Mouse (Mus musculus) neural tube, embryonic 15.5 days (tissue): ENCODE measurements around the gene B4galt4. TPM values are rescaled to one million over a fixed set of nuclear protein-coding genes. Genes with fewer than 3 reads are reported as not detected.

Experiments
- ATAC-seq: fragments of 200-750 bp; cut with Nextera tagmentation; 2 replicates; pipeline ENCODE4 v1.8.0; 2017; ENCODE audit warnings: mild to moderate bottlenecking, moderate TSS enrichment, moderate library complexity; ENCODE audit not compliant: low FRiP score
- H3K27ac ChIP-seq: fragments of 300-500 bp; sonication (generic); replicated peaks from 2 replicates; pipeline ENCODE4 v1.5.1; 2015; ENCODE audit warnings: mild to moderate bottlenecking, inconsistent platforms
- H3K27me3 ChIP-seq: fragments of 300-500 bp; sonication (generic); replicated peaks from 2 replicates; pipeline ENCODE4 v1.6.1; 2015; ENCODE audit warnings: inconsistent platforms
- H3K36me3 ChIP-seq: fragments of 300-500 bp; sonication (generic); 2 replicates; pipeline ENCODE4 v1.6.1; 2015; ENCODE audit warnings: inconsistent platforms
- H3K4me1 ChIP-seq: fragments of 300-500 bp; sonication (generic); 2 replicates; pipeline ENCODE4 v1.6.1; 2015; ENCODE audit warnings: inconsistent platforms
- H3K4me2 ChIP-seq: fragments of 300-500 bp; sonication (generic); 2 replicates; pipeline ENCODE4 v1.6.1; 2015; ENCODE audit warnings: inconsistent platforms, mild to moderate bottlenecking, moderate library complexity
- H3K4me3 ChIP-seq: fragments of 300-500 bp; sonication (generic); replicated peaks from 2 replicates; pipeline ENCODE4 v1.5.1; 2015; ENCODE audit warnings: mild to moderate bottlenecking, inconsistent platforms
- H3K9ac ChIP-seq: fragments of 300-500 bp; sonication (generic); replicated peaks from 2 replicates; pipeline ENCODE4 v1.6.1; 2015; ENCODE audit warnings: mild to moderate bottlenecking, inconsistent platforms
- H3K9me3 ChIP-seq: fragments of 300-500 bp; sonication (generic); replicated peaks from 2 replicates; pipeline ENCODE4 v1.6.1; 2016; ENCODE audit warnings: inconsistent platforms
- WGBS: fragments of 180-500 bp; shearing (Covaris S2); methylation state at CpG from one replicate; pipeline ENCODE4 v1.1.7; 2015; ENCODE audit warnings: mixed read lengths; 5-methylcytosine and 5-hydroxymethylcytosine counted together
- polyA plus RNA-seq: library from polyadenylated mRNA; unstranded; fragments of >200 nt; fragmentation: Nextera tagmentation; extraction: Ambion mirVana; gene quantifications from 2 replicates; pipeline ENCODE4 v1.2.1, GENCODE M21; 2015

The B4galt4 gene
- polyA plus RNA-seq, 1 experiment from 2014 or later: 36.3 TPM

- WGBS: 96% methylated on average over 5 of the region's 5 CpGs
- peaks cover 62% of the 10 kb centered on the region for H3K36me3 ChIP-seq
- no peak overlapping the region for H3K4me2 ChIP-seq
- ATAC-seq: no peak
- H3K9me3 ChIP-seq: no peaks in the 10 kb centered on the region
- no peak overlapping the region for H3K9ac ChIP-seq
- H3K4me3 ChIP-seq: no peak overlapping the region
- H3K27me3 ChIP-seq: no peaks in the 10 kb centered on the region
- no peak overlapping the region for H3K27ac ChIP-seq
- H3K4me1 ChIP-seq: no peaks in the 10 kb centered on the region
These were observed 18.2 kb downstream of the B4galt4 start for GRCm38 (mm10) chr16:38760239-38760638.

DNA sequence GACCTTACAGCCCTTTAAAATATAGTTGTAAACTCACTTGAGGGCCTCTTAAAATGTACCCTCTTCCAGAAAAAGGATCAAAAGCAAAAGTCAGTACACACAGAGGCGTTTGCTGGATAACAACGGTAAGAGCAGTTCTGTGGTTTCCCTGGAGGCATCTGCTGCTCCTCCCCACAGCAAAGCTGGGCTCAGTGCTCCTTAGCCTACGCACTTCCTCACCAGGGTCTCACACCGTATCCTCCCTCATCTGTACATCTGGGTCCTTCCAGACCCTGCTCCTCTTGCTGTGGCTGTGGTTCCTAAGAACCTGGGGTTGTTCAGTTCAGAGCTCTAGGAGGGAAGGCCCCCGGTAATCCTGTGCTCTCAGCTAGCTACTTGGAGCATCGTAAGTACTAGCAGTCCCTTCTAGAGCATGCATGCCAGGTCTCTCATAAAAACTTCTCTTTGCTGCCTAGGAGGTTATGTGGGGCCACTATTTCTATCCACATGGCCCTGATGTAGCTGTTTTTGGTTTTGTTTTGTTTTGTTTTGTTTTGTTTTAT, 18.8 kb downstream of the B4galt4 start:
- H3K36me3 ChIP-seq: peaks cover 67% of the 10 kb centered on the region
- H3K4me3 ChIP-seq: no peak overlapping the region
- no peak for ATAC-seq
- H3K4me2 ChIP-seq: no peak overlapping the region
- 86% methylated on average over 6 of the region's 6 CpGs for WGBS
- no peaks in the 10 kb centered on the region for H3K9me3 ChIP-seq
- H3K9ac ChIP-seq: no peak overlapping the region
- H3K27ac ChIP-seq: no peak overlapping the region
- H3K4me1 ChIP-seq: no peaks in the 10 kb centered on the region
- H3K27me3 ChIP-seq: no peaks in the 10 kb centered on the region

DNA sequence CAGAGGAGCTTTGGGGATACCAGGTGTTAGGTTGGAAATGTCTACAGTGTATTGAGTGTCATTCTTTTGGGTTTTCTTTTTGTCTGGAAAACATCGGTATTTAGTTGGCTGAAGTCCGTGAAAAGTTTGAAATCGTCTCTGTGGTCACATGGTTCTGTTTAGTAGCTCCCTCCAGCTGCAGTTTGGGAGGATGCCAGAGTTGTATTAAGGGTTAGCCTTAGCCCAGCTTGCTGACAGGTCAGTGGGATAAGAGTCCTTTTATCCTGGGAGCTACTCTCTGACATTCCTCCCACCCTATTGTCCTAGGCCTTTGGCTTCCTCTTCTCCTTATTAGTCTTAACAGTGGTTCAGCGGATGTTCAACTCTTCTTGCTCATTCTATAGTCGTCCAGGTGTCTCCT, 19.9 kb downstream of the B4galt4 start:
- Histone ChIP-seq H3K4me3 (no peak overlapping the region), H3K4me2 (no peak overlapping the region), H3K4me1 (no peaks in the 10 kb centered on the region), H3K27ac (no peak overlapping the region), H3K27me3 (no peaks in the 10 kb centered on the region), H3K36me3 (peaks cover 73% of the 10 kb centered on the region), H3K9me3 (no peaks in the 10 kb centered on the region), H3K9ac (no peak overlapping the region)
- 86% methylated on average over 5 of the region's 5 CpGs for WGBS
- ATAC-seq: no peak

DNA sequence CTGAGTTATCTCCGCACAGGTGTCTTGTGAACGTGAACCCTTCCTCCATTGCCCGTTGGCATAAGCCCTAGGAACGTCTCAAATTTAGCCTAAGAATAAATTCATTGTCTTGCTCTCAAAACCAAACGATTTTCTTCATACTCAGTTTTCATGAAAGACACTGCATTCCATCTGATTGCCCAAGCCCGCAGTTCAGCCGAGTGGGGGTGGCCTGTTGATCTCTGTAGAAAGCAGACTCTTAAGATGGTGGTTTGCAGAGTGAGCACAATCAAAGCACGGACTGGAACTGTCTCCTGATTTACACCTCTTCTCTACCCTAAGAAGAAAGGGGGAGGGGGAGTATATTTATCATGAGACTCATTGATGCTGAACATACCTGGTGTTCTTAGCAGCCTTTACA, 20.3 kb downstream of the B4galt4 start:
- Histone ChIP-seq H3K27me3 (no peaks in the 10 kb centered on the region), H3K27ac (no peak overlapping the region), H3K4me3 (no peak overlapping the region), H3K4me2 (no peak overlapping the region), H3K9me3 (no peaks in the 10 kb centered on the region), H3K9ac (no peak overlapping the region), H3K4me1 (no peaks in the 10 kb centered on the region), H3K36me3 (peaks cover 75% of the 10 kb centered on the region)
- ATAC-seq: no peak
- 94% methylated on average over 8 of the region's 8 CpGs for WGBS

DNA sequence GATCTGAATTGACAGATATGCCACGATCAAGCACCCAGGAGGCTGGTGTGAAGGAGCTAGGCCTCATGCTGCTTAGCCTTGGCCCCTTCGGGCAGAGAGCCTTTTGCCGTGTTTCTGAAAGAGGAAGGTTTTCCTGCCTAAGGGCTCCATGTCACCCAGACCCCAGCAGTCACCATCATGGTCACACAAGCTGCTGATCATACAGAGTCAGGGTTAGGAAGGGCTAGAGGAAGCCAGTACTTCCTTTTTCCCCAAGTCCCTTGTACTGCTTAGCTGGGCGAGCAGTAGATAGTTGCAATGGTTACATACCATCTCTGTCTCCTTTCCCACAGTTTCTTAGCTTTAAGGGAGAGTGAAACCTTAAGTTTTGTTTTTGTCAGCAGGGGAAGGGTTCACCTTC, 21.4 kb downstream of the B4galt4 start:
- Histone ChIP-seq H3K9ac (no peak overlapping the region), H3K9me3 (no peaks in the 10 kb centered on the region), H3K4me1 (no peaks in the 10 kb centered on the region), H3K27me3 (no peaks in the 10 kb centered on the region), H3K4me2 (no peak overlapping the region), H3K27ac (no peak overlapping the region), H3K4me3 (no peak overlapping the region), H3K36me3 (peaks cover 75% of the 10 kb centered on the region)
- no peak for ATAC-seq
- 86% methylated on average over 4 of the region's 4 CpGs for WGBS

- 67% methylated on average over 3 of the region's 3 CpGs for WGBS
These were observed 24.6 kb downstream of the B4galt4 start for GRCm38 (mm10) chr16:38766671-38767070.

GRCm38 (mm10) chr16:38767761-38768160, 25.7 kb downstream of the B4galt4 start:
- Histone ChIP-seq H3K4me1 (0 out of 2 replicates have a peak, but pooled peaks cover 1% of the 10 kb centered on the region), H3K27ac (no peak overlapping the region), H3K27me3 (no peaks in the 10 kb centered on the region), H3K36me3 (peaks cover 51% of the 10 kb centered on the region), H3K4me2 (no peak overlapping the region), H3K9ac (no peak overlapping the region), H3K9me3 (no peaks in the 10 kb centered on the region), H3K4me3 (no peak overlapping the region)
- ATAC-seq: no peak
- WGBS: 84% methylated on average over 8 of the region's 8 CpGs

More at GRCm38 (mm10) chr16:38766671-38767070, 24.6 kb downstream of the B4galt4 start:
- H3K9ac ChIP-seq: no peak overlapping the region
- no peak overlapping the region for H3K4me2 ChIP-seq
- no peak overlapping the region for H3K4me3 ChIP-seq
- H3K27me3 ChIP-seq: no peaks in the 10 kb centered on the region
- no peak overlapping the region for H3K27ac ChIP-seq
- H3K9me3 ChIP-seq: no peaks in the 10 kb centered on the region
- no peak for ATAC-seq
- no peaks in the 10 kb centered on the region for H3K4me1 ChIP-seq
- H3K36me3 ChIP-seq: peaks cover 61% of the 10 kb centered on the region

DNA sequence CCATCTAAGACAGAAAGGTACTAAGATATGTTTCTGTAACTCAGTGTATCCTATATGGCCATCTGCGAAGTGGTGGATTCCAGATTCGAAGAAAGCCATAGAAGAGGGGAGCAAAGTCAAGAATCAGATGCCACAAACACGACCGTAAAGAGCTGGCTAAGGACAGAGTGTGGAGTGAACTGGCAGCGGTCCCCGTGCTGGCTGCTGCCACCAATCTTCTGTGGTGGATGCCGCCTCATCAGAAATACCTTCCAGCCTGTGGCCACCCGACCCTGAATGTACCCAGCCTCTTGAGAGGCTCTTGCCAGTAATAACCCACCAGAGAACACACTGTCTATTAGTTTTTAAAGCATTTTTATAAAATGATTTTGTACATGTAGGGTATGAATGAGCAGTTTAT, 26.3 kb downstream of the B4galt4 start:
- Histone ChIP-seq H3K9me3 (no peaks in the 10 kb centered on the region), H3K9ac (no peak overlapping the region), H3K4me3 (no peak overlapping the region), H3K4me2 (no peak overlapping the region), H3K27me3 (no peaks in the 10 kb centered on the region), H3K27ac (no peak overlapping the region), H3K4me1 (0 out of 2 replicates have a peak, but pooled peaks cover 4% of the 10 kb centered on the region), H3K36me3 (peaks cover 46% of the 10 kb centered on the region)
- ATAC-seq: no peak
- WGBS: 93% methylated on average over 8 of the region's 8 CpGs

DNA sequence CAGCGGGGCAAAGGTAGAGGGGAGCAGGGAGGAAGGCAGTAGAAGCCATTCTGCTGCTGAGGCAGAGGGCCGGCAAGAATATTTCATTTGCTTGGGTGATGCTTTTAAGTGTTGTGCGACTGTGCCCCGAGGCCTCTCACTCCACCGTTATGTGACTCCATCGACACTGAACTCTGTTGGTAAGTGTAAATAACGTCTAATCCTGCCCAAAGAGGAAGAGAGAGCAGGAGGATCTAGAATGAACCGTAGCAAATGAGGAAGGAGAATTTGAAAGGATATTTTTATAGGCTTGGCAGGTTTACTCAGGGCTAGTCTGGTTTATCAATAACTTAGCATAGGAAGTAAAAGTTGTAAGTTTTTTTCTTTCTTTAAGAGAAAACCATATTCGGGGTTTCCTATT, 27.5 kb downstream of the B4galt4 start:
- ATAC-seq: no peak
- Histone ChIP-seq H3K9ac (no peak overlapping the region), H3K36me3 (peaks cover 39% of the 10 kb centered on the region), H3K27me3 (no peaks in the 10 kb centered on the region), H3K4me1 (0 out of 2 replicates have a peak, but pooled peaks cover 4% of the 10 kb centered on the region), H3K4me2 (no peak overlapping the region), H3K27ac (no peak overlapping the region), H3K4me3 (no peak overlapping the region), H3K9me3 (no peaks in the 10 kb centered on the region)
- 86% methylated on average over 9 of the region's 9 CpGs for WGBS

DNA sequence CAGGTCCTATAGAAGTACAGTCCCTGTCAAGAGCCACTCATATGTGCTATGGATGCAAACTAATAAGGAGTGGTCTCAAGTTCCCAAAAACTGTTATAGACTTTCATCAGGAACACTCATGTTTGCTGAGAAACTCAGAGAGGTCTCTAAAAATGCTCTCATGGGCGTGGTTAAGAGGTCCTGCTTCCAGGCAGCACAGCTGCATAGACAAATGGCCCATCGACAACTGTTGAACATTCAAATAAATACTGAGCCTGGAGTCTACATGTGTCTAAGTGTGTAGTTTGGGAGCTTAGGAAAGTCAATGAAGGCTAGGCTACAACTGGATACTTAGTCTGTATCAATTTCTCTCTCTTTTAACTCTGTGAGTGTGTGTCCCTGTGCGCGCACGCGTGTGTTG, 29.1 kb downstream of the B4galt4 start:
- no peak overlapping the region for H3K27ac ChIP-seq
- no peak overlapping the region for H3K9ac ChIP-seq
- H3K4me3 ChIP-seq: no peak overlapping the region
- H3K4me1 ChIP-seq: 0 out of 2 replicates have a peak, but pooled peaks cover 4% of the 10 kb centered on the region
- no peaks in the 10 kb centered on the region for H3K27me3 ChIP-seq
- H3K9me3 ChIP-seq: no peaks in the 10 kb centered on the region
- 96% methylated on average over 6 of the region's 6 CpGs for WGBS
- ATAC-seq: no peak
- H3K4me2 ChIP-seq: no peak overlapping the region
- H3K36me3 ChIP-seq: peaks cover 27% of the 10 kb centered on the region

DNA sequence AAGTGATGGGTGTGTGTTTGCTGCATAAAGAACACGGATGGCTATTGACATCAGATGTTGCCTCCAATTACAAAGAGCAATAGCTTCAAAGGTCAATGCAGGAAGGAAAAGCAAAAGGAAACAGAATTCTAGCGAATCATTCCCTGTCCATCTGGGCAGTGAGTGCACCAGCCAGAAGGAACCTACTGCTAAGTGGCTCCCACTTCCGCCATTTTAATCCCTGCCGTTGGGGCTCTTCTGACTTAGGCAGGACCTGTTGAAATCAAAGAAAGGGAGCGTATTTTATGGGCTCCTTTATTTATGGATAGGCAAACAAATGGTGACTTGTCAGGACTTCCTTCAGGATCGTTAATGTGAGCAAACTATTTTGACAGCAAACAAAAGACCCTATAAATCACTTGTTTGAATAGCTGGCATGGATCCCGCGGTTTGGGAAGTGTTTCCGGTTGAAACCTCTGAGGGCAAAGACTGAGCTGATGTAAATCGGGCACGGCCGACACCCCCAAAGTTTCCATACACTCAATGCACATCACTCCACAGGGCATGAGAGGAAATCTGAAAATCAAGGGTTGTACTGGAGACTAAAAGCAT, 30.9 kb downstream of the B4galt4 start:
- Histone ChIP-seq H3K9ac (no peak overlapping the region), H3K9me3 (no peaks in the 10 kb centered on the region), H3K27me3 (no peaks in the 10 kb centered on the region), H3K4me2 (peak overlapping the region; percentile 21), H3K36me3 (peaks cover 12% of the 10 kb centered on the region), H3K4me3 (no peak overlapping the region), H3K4me1 (0 out of 2 replicates have a peak, but pooled peaks cover 4% of the 10 kb centered on the region), H3K27ac (no peak overlapping the region)
- ATAC-seq: no peak
- WGBS: 13% methylated on average over 12 of the region's 12 CpGs

GRCm38 (mm10) chr16:38774964-38775746, 33.1 kb downstream of the B4galt4 start:
- no peak overlapping the region for H3K9ac ChIP-seq
- H3K4me2 ChIP-seq: no peak overlapping the region
- ATAC-seq: no peak
- H3K36me3 ChIP-seq: no peaks in the 10 kb centered on the region
- H3K27me3 ChIP-seq: no peaks in the 10 kb centered on the region
- 0 out of 2 replicates have a peak, but pooled peaks cover 4% of the 10 kb centered on the region for H3K4me1 ChIP-seq
- no peak overlapping the region for H3K4me3 ChIP-seq
- no peak overlapping the region for H3K27ac ChIP-seq
- WGBS: 43% methylated on average over 7 of the region's 7 CpGs
- H3K9me3 ChIP-seq: no peaks in the 10 kb centered on the region
